Mouse (Mus musculus) myocyte (in vitro differentiated cells): ENCODE measurements around the gene Maz.

Experiments
- CEBPB ChIP-seq: IDR thresholded peaks from 2 replicates; pipeline ENCODE4 v1.6.1; 2011; ENCODE audit warnings: mild to moderate bottlenecking, moderate library complexity; ENCODE audit not compliant: poor library complexity, insufficient read depth, severe bottlenecking
- E2F4 ChIP-seq: IDR thresholded peaks from one replicate; pipeline ENCODE4 v1.6.1; 2011; ENCODE audit warnings: mild to moderate bottlenecking, control low read depth, moderate library complexity; ENCODE audit not compliant: insufficient read depth
- POLR2A ChIP-seq: IDR thresholded peaks from one replicate; pipeline ENCODE4 v1.6.1; 2011; ENCODE audit warnings: low read depth, mild to moderate bottlenecking, control low read depth, moderate library complexity; ENCODE audit not compliant: insufficient read length

GRCm38 (mm10) chr7:127012845-127013244 lies 14.0 kb downstream of the Maz start:
- TF ChIP-seq POLR2A, result no peak
- no peak for TF ChIP-seq CEBPB
- TF ChIP-seq E2F4, result no peak
